Mouse (Mus musculus): ENCODE measurements around the gene Plod3.

DNA sequence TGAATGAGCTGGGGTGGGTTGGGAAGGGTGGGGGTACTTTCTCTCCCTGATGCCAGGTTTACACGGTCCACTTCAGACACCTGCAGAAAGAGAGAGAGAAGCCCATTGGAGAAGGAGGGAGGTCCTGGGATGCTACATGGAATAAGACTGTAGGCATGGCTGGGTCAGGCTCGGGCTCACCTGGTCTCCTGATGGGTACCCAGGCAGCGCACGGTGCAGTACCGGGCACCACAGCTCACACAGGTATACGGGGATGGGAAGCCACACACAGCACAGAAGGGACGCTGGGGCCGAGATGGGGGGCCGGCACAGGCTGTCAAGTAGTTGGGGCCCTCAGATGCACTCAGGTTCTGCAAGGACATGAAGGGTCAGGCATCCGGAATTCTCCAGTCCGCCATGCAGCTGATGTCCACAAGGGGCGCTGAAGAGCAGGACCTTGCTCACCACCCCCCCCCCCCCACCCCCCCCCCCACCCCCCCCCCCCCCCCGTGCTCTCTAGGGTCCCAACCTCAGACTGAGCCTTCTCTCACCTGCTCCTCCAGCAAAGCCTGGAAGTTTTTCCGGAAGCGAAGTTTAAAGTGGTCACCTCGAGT lies 4.4 kb upstream of the Plod3 start:
- TF ChIP-seq CTCF (IDR thresholded peaks at IDR 0.05; ENCODE audit: insufficient read depth, low read depth, low read length) (peak; percentile 17; the same call in 1 of the 2 replicates), POLR2A (IDR thresholded peaks at IDR 0.05; ENCODE audit: insufficient read depth, low read depth, low read length) (no peak)
